Mouse (Mus musculus) liver, adult 2 months (tissue): ENCODE data around the gene 1600014C10Rik. TPM values are rescaled to one million over a fixed set of nuclear protein-coding genes. Genes with fewer than 3 reads are reported as not detected.

Source experiments
- DNase-seq: peaks from one replicate; pipeline ENCODE4 v3.0.0-alpha.2; 2011; ENCODE audit warnings: low read depth, low spot score; ENCODE audit errors: extremely low read depth
- H3K27ac ChIP-seq: fragments of 200-500 bp; replicated peaks from 2 replicates; pipeline ENCODE4 v1.5.1; 2012; ENCODE audit warnings: low read depth, mild to moderate bottlenecking, control low read depth, inconsistent platforms, low read length; ENCODE audit not compliant: insufficient read depth
- H3K27me3 ChIP-seq: fragments of 200-500 bp; 2 replicates; pipeline ENCODE4 v1.6.1; 2012; ENCODE audit warnings: mild to moderate bottlenecking, moderate library complexity, low read length, inconsistent platforms; ENCODE audit not compliant: control insufficient read depth, insufficient read depth
- H3K36me3 ChIP-seq: fragments of 200-500 bp; 2 replicates; pipeline ENCODE4 v1.6.1; 2012; ENCODE audit warnings: low read length, inconsistent platforms; ENCODE audit not compliant: control insufficient read depth, insufficient read depth
- H3K4me1 ChIP-seq: fragments of 200-500 bp; 2 replicates; pipeline ENCODE4 v1.6.1; 2011; ENCODE audit warnings: low read length; ENCODE audit not compliant: control insufficient read depth, insufficient read depth
- H3K4me3 ChIP-seq: fragments of 200-500 bp; 2 replicates; pipeline ENCODE4 v1.5.1; 2011; ENCODE audit warnings: low read depth, mild to moderate bottlenecking, control low read depth, low read length, moderate library complexity; ENCODE audit not compliant: insufficient read depth
- H3K79me2 ChIP-seq: fragments of 200-500 bp; 2 replicates; pipeline ENCODE4 v1.6.1; 2012; ENCODE audit warnings: inconsistent platforms, mild to moderate bottlenecking, low read length, moderate library complexity; ENCODE audit not compliant: control insufficient read depth, insufficient read depth
- H3K9ac ChIP-seq: fragments of 200-500 bp; 2 replicates; pipeline ENCODE4 v1.6.1; 2012; ENCODE audit warnings: low read depth, mild to moderate bottlenecking, control low read depth, inconsistent platforms, low read length
- CTCF ChIP-seq: fragments of 200-500 bp; IDR thresholded peaks from 2 replicates; pipeline ENCODE4 v1.5.1; 2011; ENCODE audit warnings: low read depth, low read length, control low read depth
- POLR2A ChIP-seq: fragments of 200-500 bp; IDR thresholded peaks from 2 replicates; pipeline ENCODE4 v1.6.1; 2011; ENCODE audit warnings: low read length, control low read depth; ENCODE audit not compliant: insufficient read depth; ENCODE audit errors: extremely low read depth
- WGBS: fragments of 180-500 bp; shearing (Covaris S2); methylation state at CpG from one replicate; pipeline ENCODE4 v1.1.7; 2018; 5-methylcytosine and 5-hydroxymethylcytosine counted together
- polyA plus RNA-seq: library from polyadenylated mRNA; depleted of rRNA; stranded (reverse); fragments of >200 nt; gene quantifications from 2 replicates; pipeline ENCODE4 v1.2.3, GENCODE M21; 2012
- total RNA-seq: library from RNA; depleted of rRNA; stranded (reverse); fragments of >200 nt; gene quantifications from 2 replicates; pipeline ENCODE4 v1.2.3, GENCODE M21; 2014

Gene 1600014C10Rik
- total and polyA plus RNA-seq, 2 experiments = 116 to 135 TPM

DNA sequence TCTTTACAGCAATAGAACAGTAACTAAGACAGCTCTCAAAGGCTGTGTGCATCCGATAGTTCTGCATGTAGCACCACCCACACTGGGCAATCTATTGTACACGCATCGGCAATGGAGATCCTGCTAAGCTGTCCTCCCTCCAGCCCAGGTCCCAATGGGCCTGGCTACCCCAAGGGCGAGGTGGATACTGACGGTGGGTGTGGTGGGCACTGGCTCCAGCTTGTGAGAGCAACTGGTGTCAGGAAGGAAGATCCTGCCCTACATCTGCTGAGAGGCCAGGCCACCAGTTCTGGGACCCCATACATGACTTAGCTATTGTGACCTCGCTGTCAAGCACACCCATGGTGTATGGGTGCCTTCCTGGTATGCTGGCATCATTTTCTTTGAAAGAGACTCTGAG, 32.7 kb downstream of the 1600014C10Rik start:
- DNase-seq = no peak
- TF ChIP-seq POLR2A = no peak
- no peak for TF ChIP-seq CTCF
- no peak overlapping the region for H3K4me3 ChIP-seq
- no peaks in the 10 kb centered on the region for H3K79me2 ChIP-seq
- 95% methylated on average over 6 of the region's 6 CpGs for WGBS
- no peak overlapping the region for H3K27ac ChIP-seq
- H3K9ac ChIP-seq = no peak overlapping the region
- H3K27me3 ChIP-seq = no peaks in the 10 kb centered on the region
- peaks cover 16% of the 10 kb centered on the region for H3K4me1 ChIP-seq
- no peaks in the 10 kb centered on the region for H3K36me3 ChIP-seq

DNA sequence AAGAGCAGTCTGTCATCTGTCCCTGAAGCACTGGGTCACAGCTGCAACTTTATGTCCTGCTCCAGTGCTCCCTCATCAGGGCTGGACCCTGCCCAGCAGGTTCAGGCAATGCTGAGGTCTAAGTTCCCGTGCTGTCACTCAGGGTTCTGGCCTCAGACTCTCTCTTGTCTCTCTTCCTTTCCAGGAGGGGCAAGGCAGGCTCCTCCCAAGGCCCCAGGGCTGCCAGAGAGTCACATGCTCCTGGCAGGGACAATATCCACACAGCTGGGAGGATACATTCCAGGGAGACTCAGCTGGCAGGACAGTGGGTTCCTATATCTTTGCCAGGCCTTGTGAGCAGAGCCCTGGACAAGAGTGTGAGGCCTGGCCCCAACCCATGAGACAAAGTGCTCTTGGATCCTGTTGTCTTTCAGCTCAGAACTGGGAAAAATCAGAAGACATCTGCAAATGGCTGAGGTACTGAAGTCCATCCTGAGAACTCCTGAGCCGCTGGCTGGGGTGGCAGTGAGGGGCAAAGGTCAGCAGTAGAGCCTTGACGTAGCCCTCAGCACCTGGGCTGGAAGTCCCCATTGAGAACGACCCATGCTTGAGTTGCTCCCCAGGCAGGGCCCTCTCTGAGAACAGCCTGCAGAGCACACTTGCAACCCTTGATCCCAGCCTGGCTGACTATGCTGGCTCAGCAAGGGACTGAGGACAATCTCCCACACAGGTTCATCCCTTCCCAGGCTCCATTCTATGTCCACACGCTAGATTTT, 34.6 kb downstream of the 1600014C10Rik start:
- H3K9ac ChIP-seq = peak overlapping the region; percentile 23

DNA sequence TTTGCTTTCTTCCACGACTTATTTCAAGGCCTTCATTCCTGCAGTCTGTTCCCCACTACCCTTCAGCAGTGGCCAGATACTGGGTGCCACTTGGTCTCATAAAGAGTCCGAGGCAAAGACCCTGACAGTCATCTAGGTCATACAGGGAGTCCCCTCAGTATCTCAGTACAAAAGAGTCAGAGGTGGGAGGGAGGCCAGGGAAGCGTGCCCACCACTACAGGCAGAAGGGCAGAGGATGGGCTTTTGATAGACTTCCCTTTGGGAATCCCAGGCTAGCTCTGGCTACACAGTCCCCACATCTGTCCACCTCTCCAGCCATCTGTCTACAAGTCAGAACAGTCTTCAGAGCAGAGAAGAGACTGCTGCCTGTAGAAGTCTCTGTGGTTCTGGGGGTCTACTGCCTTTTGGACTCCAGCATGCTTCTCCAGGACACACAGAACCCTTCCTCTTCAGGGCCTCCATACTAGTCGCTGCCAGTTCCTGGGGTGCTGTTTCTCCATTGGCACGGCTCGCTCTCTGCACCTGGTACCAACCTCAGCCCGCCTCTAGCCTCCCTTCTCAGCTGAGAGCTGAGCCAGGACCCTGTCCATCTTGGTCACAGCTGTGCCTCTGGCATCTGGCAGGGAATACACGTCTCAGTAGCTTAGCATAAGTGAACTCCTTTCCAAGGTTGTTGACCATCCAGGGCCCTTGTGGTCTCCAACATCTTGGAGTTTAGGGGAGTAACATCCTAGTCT, 35.8 kb downstream of the 1600014C10Rik start:
- 85% methylated on average over 8 of the region's 8 CpGs for WGBS
- no peak for DNase-seq
- Histone ChIP-seq H3K27ac (peak overlapping the region; percentile 50), H3K36me3 (no peaks in the 10 kb centered on the region), H3K27me3 (no peaks in the 10 kb centered on the region), H3K79me2 (peaks cover 13% of the 10 kb centered on the region; the same call in 1 of the 2 replicates), H3K4me1 (peaks cover 16% of the 10 kb centered on the region), H3K4me3 (no peak overlapping the region), H3K9ac (no peak overlapping the region)
- no peak for TF ChIP-seq POLR2A
- TF ChIP-seq CTCF = no peak

More for the DNA sequence above, 34.6 kb downstream of the 1600014C10Rik start:
- WGBS = 16% methylated on average over 5 of the region's 5 CpGs
- Histone ChIP-seq H3K79me2 (peaks cover 7% of the 10 kb centered on the region; the same call in 1 of the 2 replicates), H3K4me3 (no peak overlapping the region), H3K27me3 (no peaks in the 10 kb centered on the region), H3K27ac (peak overlapping the region; percentile 88), H3K36me3 (no peaks in the 10 kb centered on the region), H3K4me1 (peaks cover 16% of the 10 kb centered on the region)
- TF ChIP-seq POLR2A = no peak
- peak; percentile 60 for TF ChIP-seq CTCF
- DNase-seq = peak; percentile 99

DNA sequence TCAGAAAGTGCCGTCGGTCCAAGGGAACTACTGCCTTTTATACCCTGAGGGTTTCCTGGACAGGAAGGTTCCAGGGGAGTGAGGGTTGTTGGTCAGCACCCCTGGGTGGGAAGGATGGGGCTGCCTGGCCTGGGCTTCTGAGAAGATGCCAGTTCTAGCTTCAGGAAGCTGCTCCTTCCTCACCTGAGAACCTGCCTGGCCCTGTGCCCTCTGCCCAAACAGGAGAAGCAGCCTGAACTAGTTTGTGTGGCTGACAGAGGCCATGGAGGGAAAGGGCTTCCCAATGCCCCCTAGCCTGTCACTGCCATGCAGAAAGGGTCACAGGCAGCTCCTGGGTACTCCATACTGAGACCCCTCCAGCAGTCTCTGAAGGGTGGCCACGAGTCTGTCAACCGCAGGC, 36.5 kb downstream of the 1600014C10Rik start:
- 93% methylated on average over 4 of the region's 4 CpGs for WGBS
- H3K36me3 ChIP-seq = no peaks in the 10 kb centered on the region
- DNase-seq = no peak
- peaks cover 19% of the 10 kb centered on the region for H3K4me1 ChIP-seq
- no peak overlapping the region for H3K9ac ChIP-seq
- H3K27me3 ChIP-seq = no peaks in the 10 kb centered on the region
- TF ChIP-seq CTCF (no peak), POLR2A (no peak)
- peaks cover 13% of the 10 kb centered on the region; the same call in 1 of the 2 replicates for H3K79me2 ChIP-seq
- no peak overlapping the region for H3K27ac ChIP-seq
- no peak overlapping the region for H3K4me3 ChIP-seq

DNA sequence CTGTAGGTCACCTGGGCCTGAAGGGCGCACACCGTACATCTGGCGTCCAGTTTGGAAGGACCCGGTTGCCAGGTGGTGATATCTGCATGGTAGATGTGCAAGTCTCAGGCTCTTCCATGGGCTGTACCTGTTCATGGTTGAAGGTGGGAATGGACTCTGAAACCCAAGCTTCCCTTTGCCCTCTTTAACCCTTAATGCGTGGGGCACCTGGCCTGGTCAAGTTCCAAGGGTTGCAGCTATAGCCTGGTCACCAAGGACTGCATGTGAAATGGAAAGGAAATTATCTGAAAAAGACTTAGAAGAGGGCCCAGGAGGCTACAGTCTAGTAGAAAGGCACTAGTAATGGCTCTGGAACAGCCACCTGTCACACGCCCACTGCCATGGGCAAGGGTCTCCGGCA, 37.8 kb downstream of the 1600014C10Rik start:
- no peak overlapping the region for H3K4me3 ChIP-seq
- TF ChIP-seq CTCF (no peak), POLR2A (no peak)
- DNase-seq = no peak
- H3K79me2 ChIP-seq = peaks cover 13% of the 10 kb centered on the region; the same call in 1 of the 2 replicates
- no peak overlapping the region for H3K9ac ChIP-seq
- no peaks in the 10 kb centered on the region for H3K36me3 ChIP-seq
- 94% methylated on average over 7 of the region's 7 CpGs for WGBS
- peaks cover 24% of the 10 kb centered on the region for H3K4me1 ChIP-seq
- H3K27ac ChIP-seq = no peak overlapping the region
- H3K27me3 ChIP-seq = no peaks in the 10 kb centered on the region
